Mouse (Mus musculus) MEL (cell line): ENCODE results near the gene Pkd2l1. TPM values are rescaled to one million over a fixed set of nuclear protein-coding genes. Genes with fewer than 3 reads are reported as not detected.

ENCODE experiments used
- DNase-seq: peaks from one replicate; pipeline ENCODE4 v3.0.0; 2011; ENCODE audit warnings: low read depth, low spot score
- H3K27ac ChIP-seq: 2 replicates; pipeline ENCODE4 v1.5.1; 2012; ENCODE audit warnings: low read depth, mild to moderate bottlenecking, control low read depth, low read length, moderate library complexity; ENCODE audit not compliant: control insufficient read depth
- H3K27me3 ChIP-seq, 2 experiments: fragments of 150-350 bp in 1 of 2; sonication (generic) in 1 of 2; 2 replicates each; pipeline ENCODE4 v1.6.1; 2012; ENCODE audit warnings: low read length in 2 of 2, mild to moderate bottlenecking in 2 of 2, improper control_type of control experiment in 1 of 2, moderate library complexity in 1 of 2; ENCODE audit not compliant: insufficient read depth in 2 of 2, control insufficient read depth in 1 of 2
- H3K36me3 ChIP-seq, 2 experiments: 2 replicates each; pipeline ENCODE4 v1.6.1; 2012 to 2014; ENCODE audit warnings: low read length in 2 of 2, improper control_type of control experiment in 1 of 2, inconsistent platforms in 1 of 2, mild to moderate bottlenecking in 1 of 2; ENCODE audit not compliant: insufficient read depth in 2 of 2, control insufficient read depth in 1 of 2
- H3K4me1 ChIP-seq, 2 experiments: fragments of 150-350 bp in 1 of 2; sonication (generic) in 1 of 2; 2 replicates each; pipeline ENCODE4 v1.6.1; 2012; ENCODE audit warnings: low read length in 2 of 2, improper control_type of control experiment in 1 of 2, mild to moderate bottlenecking in 1 of 2; ENCODE audit not compliant: insufficient read depth in 2 of 2, control insufficient read depth in 1 of 2
- H3K4me3 ChIP-seq, 2 experiments: fragments of 150-350 bp in 1 of 2; sonication (generic) in 1 of 2; 2 replicates each; pipeline ENCODE4 v1.5.1; 2012; ENCODE audit warnings: low read depth in 2 of 2, low read length in 2 of 2, mild to moderate bottlenecking in 2 of 2, moderate library complexity in 2 of 2, control low read depth in 1 of 2, improper control_type of control experiment in 1 of 2; ENCODE audit not compliant: control insufficient read depth in 1 of 2, insufficient read depth in 1 of 2
- H3K79me2 ChIP-seq: 2 replicates; pipeline ENCODE4 v1.6.1; 2012; ENCODE audit warnings: mild to moderate bottlenecking, low read length, moderate library complexity; ENCODE audit not compliant: control insufficient read depth, poor library complexity, insufficient read depth
- H3K9ac ChIP-seq: 2 replicates; pipeline ENCODE4 v1.6.1; 2012; ENCODE audit warnings: low read depth, mild to moderate bottlenecking, control low read depth, low read length, moderate library complexity; ENCODE audit not compliant: control insufficient read depth, poor library complexity, severe bottlenecking
- H3K9me3 ChIP-seq: fragments of 150-350 bp; sonication (generic); replicated peaks from 2 replicates; pipeline ENCODE4 v1.6.1; 2012; ENCODE audit warnings: mild to moderate bottlenecking, low read length, improper control_type of control experiment, moderate library complexity; ENCODE audit not compliant: insufficient read depth
- BHLHE40 ChIP-seq: IDR thresholded peaks from 2 replicates; pipeline ENCODE4 v1.6.1; 2012; ENCODE audit warnings: low read depth, mild to moderate bottlenecking, inconsistent platforms, low read length, improper control_type of control experiment, borderline replicate concordance
- CHD2 ChIP-seq: IDR thresholded peaks from 2 replicates; pipeline ENCODE4 v1.6.1; 2011; ENCODE audit warnings: low read length, improper control_type of control experiment
- E2F4 ChIP-seq: IDR thresholded peaks from 2 replicates; pipeline ENCODE4 v1.6.1; 2011; ENCODE audit warnings: low read depth, low read length, improper control_type of control experiment, borderline replicate concordance
- ELF1 ChIP-seq: IDR thresholded peaks from 2 replicates; pipeline ENCODE4 v1.6.1; 2014; ENCODE audit warnings: low read depth, mild to moderate bottlenecking, inconsistent platforms, low read length, improper control_type of control experiment, moderate library complexity
- EP300 ChIP-seq, 2 experiments: IDR thresholded peaks; 2 replicates each; pipeline ENCODE4 v1.6.1; 2011; ENCODE audit warnings: improper control_type of control experiment in 2 of 2, low read length in 2 of 2, low read depth in 1 of 2, mild to moderate bottlenecking in 1 of 2
- ETS1 ChIP-seq: IDR thresholded peaks from 2 replicates; pipeline ENCODE4 v1.6.1; 2012; ENCODE audit warnings: low read depth, mild to moderate bottlenecking, inconsistent platforms, low read length, improper control_type of control experiment, moderate library complexity
- GABPA ChIP-seq: IDR thresholded peaks from 2 replicates; pipeline ENCODE4 v1.6.1; 2012; ENCODE audit warnings: low read depth, mild to moderate bottlenecking, inconsistent platforms, low read length, improper control_type of control experiment, moderate library complexity
- JUND ChIP-seq: IDR thresholded peaks from 2 replicates; pipeline ENCODE4 v1.6.1; 2011; ENCODE audit warnings: low read depth, mild to moderate bottlenecking, improper control_type of control experiment, low read length
- KAT2A ChIP-seq: conservative IDR thresholded peaks from 2 replicates; pipeline ENCODE4 v1.6.1; 2012; ENCODE audit warnings: low read depth, low read length, improper control_type of control experiment, inconsistent platforms
- MAFK ChIP-seq: IDR thresholded peaks from 2 replicates; pipeline ENCODE4 v1.6.1; 2011; ENCODE audit warnings: low read depth, mild to moderate bottlenecking, low read length, improper control_type of control experiment, borderline replicate concordance
- MAX ChIP-seq: IDR thresholded peaks from 2 replicates; pipeline ENCODE4 v1.6.1; 2011; ENCODE audit warnings: low read length, improper control_type of control experiment
- MAZ ChIP-seq: IDR thresholded peaks from 2 replicates; pipeline ENCODE4 v1.6.1; 2012; ENCODE audit warnings: low read depth, mild to moderate bottlenecking, inconsistent platforms, low read length, improper control_type of control experiment
- MEF2A ChIP-seq: IDR thresholded peaks from 2 replicates; pipeline ENCODE4 v1.6.1; 2014; ENCODE audit warnings: low read depth, mild to moderate bottlenecking, inconsistent platforms, low read length, improper control_type of control experiment; ENCODE audit not compliant: poor library complexity, insufficient replicate concordance, severe bottlenecking; ENCODE audit errors: extremely low read depth
- MXI1 ChIP-seq: IDR thresholded peaks from 2 replicates; pipeline ENCODE4 v1.6.1; 2011; ENCODE audit warnings: mild to moderate bottlenecking, low read depth, low read length, improper control_type of control experiment
- MYB ChIP-seq: IDR thresholded peaks from 2 replicates; pipeline ENCODE4 v1.6.1; 2011; ENCODE audit warnings: mild to moderate bottlenecking, low read depth, low read length, improper control_type of control experiment
- NRF1 ChIP-seq: IDR thresholded peaks from 2 replicates; pipeline ENCODE4 v1.6.1; 2014; ENCODE audit warnings: low read depth, mild to moderate bottlenecking, inconsistent platforms, low read length, improper control_type of control experiment, moderate library complexity; ENCODE audit not compliant: poor library complexity, insufficient read depth, severe bottlenecking
- POLR2AphosphoS5 ChIP-seq: IDR thresholded peaks from 2 replicates; pipeline ENCODE4 v1.6.1; 2012; ENCODE audit warnings: low read depth, borderline replicate concordance, mild to moderate bottlenecking, inconsistent platforms, low read length, moderate library complexity, mixed read lengths
- RAD21 ChIP-seq: IDR thresholded peaks from 2 replicates; pipeline ENCODE4 v1.6.1; 2011; ENCODE audit warnings: mild to moderate bottlenecking, low read depth, low read length, improper control_type of control experiment
- SMC3 ChIP-seq: IDR thresholded peaks from 2 replicates; pipeline ENCODE4 v1.6.1; 2011; ENCODE audit warnings: low read depth, low read length, improper control_type of control experiment
- TAL1 ChIP-seq: IDR thresholded peaks from 2 replicates; pipeline ENCODE4 v1.6.1; 2012; ENCODE audit warnings: mild to moderate bottlenecking, inconsistent platforms, low read length, moderate library complexity, mixed read lengths
- TCF12 ChIP-seq: IDR thresholded peaks from 2 replicates; pipeline ENCODE4 v1.6.1; 2014; ENCODE audit warnings: low read depth, mild to moderate bottlenecking, inconsistent platforms, low read length, improper control_type of control experiment, moderate library complexity
- USF2 ChIP-seq, 2 experiments: IDR thresholded peaks; 2 replicates each; pipeline ENCODE4 v1.6.1; 2011 to 2012; ENCODE audit warnings: improper control_type of control experiment in 2 of 2, low read length in 2 of 2, borderline replicate concordance in 1 of 2, inconsistent platforms in 1 of 2, low read depth in 1 of 2, mild to moderate bottlenecking in 1 of 2; ENCODE audit not compliant: insufficient read depth in 1 of 2
- ZC3H11A ChIP-seq: IDR thresholded peaks from 2 replicates; pipeline ENCODE4 v1.6.1; 2012; ENCODE audit warnings: low read depth, mild to moderate bottlenecking, inconsistent platforms, low read length, improper control_type of control experiment
- ZKSCAN1 ChIP-seq: IDR thresholded peaks from 2 replicates; pipeline ENCODE4 v1.6.1; 2012; ENCODE audit warnings: low read depth, mild to moderate bottlenecking, inconsistent platforms, low read length, improper control_type of control experiment, moderate library complexity
- ZMIZ1 ChIP-seq: IDR thresholded peaks from 2 replicates; pipeline ENCODE4 v1.6.1; 2012; ENCODE audit warnings: low read depth, mild to moderate bottlenecking, inconsistent platforms, low read length, improper control_type of control experiment, moderate library complexity
- polyA plus RNA-seq, 2 experiments: library from polyadenylated mRNA; stranded (reverse) in 1 of 2; unstranded in 1 of 2; fragments of >175 nt in 1 of 2; fragments of >200 nt in 1 of 2; gene quantifications; 2 replicates each; pipeline versions ENCODE4 v1.2.1 to v1.2.4; 2012; ENCODE audit warnings: low replicate concordance in 2 of 2, low read depth in 1 of 2; ENCODE audit not compliant: insufficient read length in 2 of 2, insufficient read depth in 1 of 2, missing spikeins in 1 of 2
- total RNA-seq: library from RNA; depleted of rRNA; stranded (reverse); fragments of 300-350 nt; gene quantifications from 2 replicates; pipeline ENCODE4 v1.2.3, GENCODE M21; 2012

The Pkd2l1 gene
- total and polyA plus RNA-seq, 3 experiments, result not detected

GRCm38 (mm10) chr19:44111706-44112105 is 80.5 kb downstream of the Pkd2l1 start (continued):
- TF ChIP-seq TCF12, result no peak
- TF ChIP-seq SMC3, result peak; percentile 61
- no peak for TF ChIP-seq BHLHE40
- TF ChIP-seq MAFK, result no peak
- TF ChIP-seq, all 39 proteins: peak for 6

- no peak for TF ChIP-seq MAX
- no peak for TF ChIP-seq TCF12
- TF ChIP-seq GABPA, result no peak
- no peak for TF ChIP-seq KAT2A
- TF ChIP-seq JUND, result no peak
- no peak for TF ChIP-seq ETS1
- no peak for TF ChIP-seq POLR2AphosphoS5
- no peak for TF ChIP-seq CHD2
- no peak for TF ChIP-seq TAL1
- TF ChIP-seq ZC3H11A, result no peak
- TF ChIP-seq MYB, result no peak
- TF ChIP-seq MAZ, result no peak
- TF ChIP-seq USF2 (IDR thresholded peaks at IDR 0.05; ENCODE audit: borderline replicate concordance in 1 of 2, insufficient read depth in 1 of 2, low read depth in 1 of 2, low read length in 2 of 2), result no peak
- no peak for TF ChIP-seq MAFK
- TF ChIP-seq ZMIZ1, result no peak
- no peak for TF ChIP-seq NRF1
- no peaks in the 10 kb centered on the region for H3K9me3 ChIP-seq
- H3K36me3 ChIP-seq, result peaks cover 10 to 15% of the 10 kb centered on the region in 2 experiments
- H3K4me3 ChIP-seq, result no peak overlapping the region
- peaks cover 6 to 10% of the 10 kb centered on the region in 2 experiments for H3K4me1 ChIP-seq
- H3K27ac ChIP-seq, result no peak overlapping the region
- H3K9ac ChIP-seq, result no peak overlapping the region
- no peak for DNase-seq
- H3K79me2 ChIP-seq, result peaks cover 18% of the 10 kb centered on the region
- no peaks in the 10 kb centered on the region for H3K27me3 ChIP-seq
Measured at GRCm38 (mm10) chr19:44110356-44110755, 81.9 kb downstream of the Pkd2l1 start.

GRCm38 (mm10) chr19:44108996-44109395 is 83.2 kb downstream of the Pkd2l1 start:
- H3K27me3 ChIP-seq, result no peaks in the 10 kb centered on the region
- DNase-seq, result peak; percentile 18
- peaks cover 6 to 28% of the 10 kb centered on the region in 2 experiments for H3K36me3 ChIP-seq
- peaks cover 14 to 17% of the 10 kb centered on the region in 2 experiments for H3K4me1 ChIP-seq
- TF ChIP-seq E2F4, result no peak
- TF ChIP-seq ELF1, result no peak
- no peak for TF ChIP-seq MXI1
- no peak for TF ChIP-seq ZKSCAN1
- TF ChIP-seq MEF2A, result no peak
- TF ChIP-seq SMC3, result no peak
- no peak for TF ChIP-seq RAD21
- no peak for TF ChIP-seq EP300 (IDR thresholded peaks at IDR 0.05; ENCODE audit: low read depth in 1 of 2, low read length in 2 of 2)
- H3K27ac ChIP-seq, result no peak overlapping the region
- H3K9me3 ChIP-seq, result no peaks in the 10 kb centered on the region
- no peak overlapping the region for H3K9ac ChIP-seq
- H3K4me3 ChIP-seq, result no peak overlapping the region
- peaks cover 28% of the 10 kb centered on the region for H3K79me2 ChIP-seq
